Mouse (Mus musculus): ENCODE data around the gene Nudt3. TPM values are rescaled to one million over a fixed set of nuclear protein-coding genes. Genes with fewer than 3 reads are reported as not detected.
A peak's percentile ranks its signal among the peaks of the same experiment; 100 is the strongest.

The Nudt3 gene
- polyA plus RNA-seq (2021) = 196 TPM

DNA sequence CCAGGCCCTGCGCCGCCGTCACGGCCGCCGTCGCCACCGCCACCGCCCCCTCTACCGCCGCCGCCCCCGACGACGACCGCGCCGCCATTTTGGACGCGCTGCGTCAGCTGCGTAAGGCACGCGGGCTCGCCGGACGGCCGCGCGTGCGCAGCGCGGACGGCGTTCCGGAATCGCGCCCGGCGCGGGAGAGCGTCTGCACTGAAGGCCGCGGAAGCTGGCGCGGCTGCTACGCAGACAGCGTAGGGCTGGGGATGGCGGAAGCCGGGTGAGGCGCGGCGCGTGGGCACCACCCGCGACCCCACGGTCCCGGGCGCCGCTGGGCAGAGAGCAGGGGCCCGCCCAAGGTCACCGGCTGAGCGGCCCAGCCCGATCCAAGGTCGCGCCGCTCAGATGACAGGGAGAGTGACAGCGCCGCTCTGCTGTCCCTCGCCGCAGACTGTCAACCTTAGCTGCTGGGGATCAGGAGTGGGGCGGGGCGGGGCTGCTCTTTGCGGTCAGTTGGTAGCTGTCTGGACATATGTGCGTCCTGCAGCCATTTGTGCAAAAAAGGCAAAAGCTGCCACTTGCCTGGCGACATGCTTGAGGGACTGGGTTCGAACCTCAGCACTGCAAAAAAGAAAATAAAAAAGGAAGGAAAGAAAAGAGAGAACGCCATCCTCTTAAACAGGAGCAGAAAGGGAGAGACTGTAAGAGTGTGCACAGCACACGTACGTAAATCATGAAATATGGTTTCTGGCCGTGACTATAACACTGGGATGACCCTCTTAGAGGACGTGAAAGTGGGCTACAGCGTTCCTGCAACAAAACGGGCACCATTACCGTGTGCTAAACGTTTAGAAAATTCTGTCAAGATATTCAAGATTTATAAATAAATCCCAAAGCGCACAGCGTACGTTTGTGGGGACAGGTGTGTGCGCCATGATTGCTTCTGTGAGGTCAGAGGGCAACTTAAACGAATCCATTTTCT lies at the start of gene Nudt3:
Gene Nudt3 (minus strand): TSS at position 136 of the 967 bp plus-strand sequence.
- DNase-seq (ENCODE audit: low read depth, low spot score) (no peak), ATAC-seq (peak; percentile 64)
- in situ Hi-C loops (cut with MboI; ENCODE audit: low pct_unique_long_range_greater_than_20kb) = no loop called here
- POLR2A ChIA-PET = interaction anchor here (0.6 to 1.4 kb wide), 5 partner anchors 11 to 149 kb away, joined by 3 to 5 read pairs (median 3); no protein-coding TSS in a partner anchor
- no peaks in the 10 kb centered on the region for H3K27me3 ChIP-seq
- TF ChIP-seq CTCF (IDR thresholded peaks at IDR 0.05) = no peak
- CTCF ChIA-PET = interaction anchor here (1.8 to 2.0 kb wide), 2 partner anchors 31 to 89 kb away, joined by 4 to 7 read pairs; no protein-coding TSS in a partner anchor

DNA sequence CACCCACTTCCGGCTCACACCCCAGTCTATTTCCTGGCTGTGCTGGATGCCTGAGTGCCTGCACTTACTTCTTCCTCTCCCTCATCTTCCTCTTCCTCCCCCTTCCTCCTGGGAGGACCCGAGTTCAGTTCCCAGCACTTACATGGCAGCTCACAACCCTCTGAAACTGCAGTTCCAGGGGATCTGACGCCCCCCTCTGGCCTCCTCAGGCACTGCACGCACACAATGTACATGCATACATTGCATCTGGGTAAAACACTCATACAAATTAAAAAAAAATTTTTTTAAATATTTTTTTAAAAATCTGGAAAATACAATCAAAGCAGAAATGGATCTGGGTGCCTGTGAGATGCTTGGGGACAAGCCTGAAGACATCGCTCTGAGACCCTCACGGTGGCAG lies 48.4 kb upstream of the Nudt3 start:
- ATAC-seq (no peak), DNase-seq (ENCODE audit: low read depth, low spot score) (no peak)
- TF ChIP-seq CTCF (IDR thresholded peaks at IDR 0.05) = no peak
- no peaks in the 10 kb centered on the region for H3K27me3 ChIP-seq
- CTCF ChIA-PET = no interaction called here
- POLR2A ChIA-PET = no interaction called here
- in situ Hi-C loops (cut with MboI; ENCODE audit: low pct_unique_long_range_greater_than_20kb) = no loop called here

DNA sequence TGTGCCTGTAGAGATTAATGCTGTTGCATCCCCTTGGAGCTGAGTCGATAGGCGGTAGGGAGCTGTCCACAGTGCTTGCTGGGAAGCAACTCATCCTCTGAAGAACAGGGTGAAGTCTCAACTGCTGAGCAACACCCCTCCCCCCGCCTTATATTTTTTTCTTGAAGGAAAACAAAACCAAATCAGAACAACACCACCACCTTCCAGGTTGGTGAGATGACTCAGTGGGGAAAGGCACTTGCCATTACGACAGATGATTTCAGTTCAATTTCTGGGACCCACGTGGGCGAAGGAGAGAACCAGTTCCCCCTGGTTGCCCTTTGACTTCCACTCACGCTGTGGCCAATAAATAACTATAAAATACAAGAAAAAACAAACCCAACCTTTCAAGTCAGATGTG lies 35.5 kb upstream of the Nudt3 start:
- ChIA-PET POLR2A (no interaction called here), CTCF (no interaction called here)
- no peak for TF ChIP-seq CTCF (IDR thresholded peaks at IDR 0.05)
- in situ Hi-C loops (cut with MboI; ENCODE audit: low pct_unique_long_range_greater_than_20kb) = no loop called here
- DNase-seq (ENCODE audit: low read depth, low spot score) (no peak), ATAC-seq (no peak)
- peaks cover 11% of the 10 kb centered on the region for H3K27me3 ChIP-seq

DNA sequence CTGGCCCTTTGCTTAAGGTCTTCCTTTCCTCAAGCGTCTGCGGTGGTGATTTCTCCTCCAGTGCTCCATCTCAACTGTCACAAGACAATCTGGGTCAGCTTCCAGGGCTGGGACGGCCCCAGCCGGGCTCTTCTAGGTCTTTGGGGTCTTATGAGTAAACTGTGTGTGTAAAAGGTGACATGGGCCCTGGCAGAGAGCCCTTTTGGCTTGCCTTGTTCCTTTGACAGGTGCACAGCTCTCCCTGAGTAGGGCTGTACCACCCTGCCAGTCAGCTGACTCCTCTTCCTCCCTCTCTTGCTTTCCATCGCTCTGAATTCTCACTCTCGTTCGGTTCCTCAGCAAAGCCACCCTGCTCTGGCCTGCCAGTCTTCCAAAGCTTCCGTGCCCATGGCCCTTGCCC lies 33.8 kb upstream of the Nudt3 start:
- no peak for TF ChIP-seq CTCF (IDR thresholded peaks at IDR 0.05)
- in situ Hi-C loops (cut with MboI; ENCODE audit: low pct_unique_long_range_greater_than_20kb) = no loop called here
- H3K27me3 ChIP-seq = peaks cover 11% of the 10 kb centered on the region
- ATAC-seq = no peak
- ChIA-PET POLR2A (no interaction called here), CTCF (interaction anchor here (1.6 kb wide), 1 partner anchor 12 kb away, joined by 4 read pairs; no protein-coding TSS in a partner anchor)
- DNase-seq (ENCODE audit: low read depth, low spot score) = no peak

DNA sequence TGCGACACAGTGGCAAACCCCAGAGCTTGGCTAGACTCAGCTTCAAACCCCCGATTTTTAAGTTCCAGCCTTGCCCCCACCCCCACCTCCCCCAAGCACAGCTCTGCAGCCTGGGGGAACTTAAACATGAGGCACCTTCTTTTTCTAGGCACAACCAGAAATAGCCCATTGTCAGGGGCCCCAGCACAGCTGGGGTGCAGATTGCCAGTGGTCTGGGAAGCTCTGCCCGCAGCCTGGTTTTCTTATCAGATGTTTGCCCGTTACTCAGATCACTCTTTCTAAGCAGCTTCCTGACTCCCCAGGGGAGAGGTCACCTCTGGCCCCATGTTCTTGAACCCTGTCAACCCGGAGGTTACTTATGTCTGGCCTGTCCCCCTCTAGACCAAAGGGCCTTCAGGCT lies 33.1 kb upstream of the Nudt3 start:
- peaks cover 11% of the 10 kb centered on the region for H3K27me3 ChIP-seq
- no peak for TF ChIP-seq CTCF (IDR thresholded peaks at IDR 0.05)
- ATAC-seq (no peak), DNase-seq (ENCODE audit: low read depth, low spot score) (no peak)
- POLR2A ChIA-PET = no interaction called here
- in situ Hi-C loops (cut with MboI; ENCODE audit: low pct_unique_long_range_greater_than_20kb) = no loop called here
- CTCF ChIA-PET = interaction anchor here (1.6 kb wide), 1 partner anchor 13 kb away, joined by 4 read pairs; no protein-coding TSS in a partner anchor

DNA sequence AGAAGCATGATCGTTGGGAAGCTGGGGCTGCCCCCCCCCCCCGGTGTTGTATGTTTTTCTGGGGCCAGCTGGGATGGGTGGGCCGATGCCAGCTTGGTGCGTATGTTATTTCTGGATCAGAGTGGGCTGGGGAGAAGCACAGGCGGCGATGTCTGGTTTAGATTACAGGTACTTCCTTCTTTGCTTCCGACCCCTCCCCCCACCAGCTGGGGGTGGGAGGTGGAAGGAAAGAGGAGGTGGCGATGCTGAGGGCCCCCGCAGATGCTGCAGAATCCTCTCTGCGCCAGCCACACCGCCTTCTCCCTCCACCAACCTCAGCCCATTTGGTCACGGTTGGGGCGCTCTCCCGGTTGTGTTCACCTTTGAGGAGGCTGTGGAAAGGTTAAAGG lies 32.7 kb upstream of the Nudt3 start:
- TF ChIP-seq CTCF (IDR thresholded peaks at IDR 0.05) = no peak
- POLR2A ChIA-PET = no interaction called here
- H3K27me3 ChIP-seq = peaks cover 11% of the 10 kb centered on the region
- ATAC-seq = no peak
- CTCF ChIA-PET = interaction anchor here (1.6 kb wide), 1 partner anchor 14 kb away, joined by 4 read pairs; no protein-coding TSS in a partner anchor
- in situ Hi-C loops (cut with MboI; ENCODE audit: low pct_unique_long_range_greater_than_20kb) = no loop called here
- DNase-seq (ENCODE audit: low read depth, low spot score) = no peak

DNA sequence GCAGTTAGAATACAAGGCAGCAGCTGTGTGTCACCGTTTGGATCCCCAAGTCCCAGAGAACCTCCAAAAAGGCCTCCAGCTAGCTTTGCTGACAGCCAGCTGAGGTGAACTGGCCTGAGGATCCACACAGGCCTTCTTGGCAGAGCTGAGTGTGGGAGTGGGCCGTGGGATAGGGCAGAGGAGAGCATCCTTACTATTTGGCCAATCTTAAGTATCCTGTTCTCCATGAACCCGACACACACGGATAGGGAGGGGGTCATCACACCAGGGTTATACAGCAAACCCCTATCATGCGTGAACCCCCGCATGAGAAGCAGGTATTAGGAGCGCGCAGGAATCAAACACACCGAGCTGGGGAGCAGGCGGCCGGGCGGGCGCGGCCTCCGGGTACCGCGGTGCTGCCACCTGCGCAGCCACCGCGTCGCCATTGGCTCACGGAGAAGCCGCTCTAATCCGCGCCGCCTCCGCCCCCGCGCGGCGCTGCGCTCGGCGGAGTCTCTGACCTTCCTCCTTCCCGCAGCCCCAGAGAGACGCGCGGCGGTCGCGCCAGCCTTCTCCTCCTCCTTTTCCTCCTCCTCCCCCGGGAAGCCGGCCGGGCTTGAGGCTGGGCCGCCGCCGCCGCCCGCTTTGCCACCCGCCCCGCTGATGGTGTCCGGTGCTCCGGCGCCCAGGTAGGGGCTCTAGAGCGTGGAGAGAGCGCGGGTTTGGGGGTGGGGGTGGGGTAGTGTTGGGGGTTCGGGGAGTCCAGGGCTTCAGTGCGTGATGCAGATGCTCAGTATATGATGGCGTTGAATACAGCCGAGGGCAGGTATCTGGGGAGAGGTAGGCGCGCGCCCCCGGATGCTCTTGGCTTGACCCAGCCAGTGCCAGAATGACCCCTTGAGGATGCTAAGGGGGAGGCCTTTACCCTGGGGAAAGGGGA lies 32.1 kb upstream of the Nudt3 start, which contains the start of gene Pacsin1:
Gene Pacsin1 (plus strand): TSS at position 421 of the 922 bp plus-strand sequence.
- ATAC-seq (no peak), DNase-seq (ENCODE audit: low read depth, low spot score) (no peak)
- POLR2A ChIA-PET = no interaction called here
- no peak for TF ChIP-seq CTCF (IDR thresholded peaks at IDR 0.05)
- CTCF ChIA-PET = interaction anchor here (1.6 kb wide), 1 partner anchor 14 kb away, joined by 4 read pairs; no protein-coding TSS in a partner anchor
- in situ Hi-C loops (cut with MboI; ENCODE audit: low pct_unique_long_range_greater_than_20kb) = no loop called here
- peaks cover 11% of the 10 kb centered on the region for H3K27me3 ChIP-seq

DNA sequence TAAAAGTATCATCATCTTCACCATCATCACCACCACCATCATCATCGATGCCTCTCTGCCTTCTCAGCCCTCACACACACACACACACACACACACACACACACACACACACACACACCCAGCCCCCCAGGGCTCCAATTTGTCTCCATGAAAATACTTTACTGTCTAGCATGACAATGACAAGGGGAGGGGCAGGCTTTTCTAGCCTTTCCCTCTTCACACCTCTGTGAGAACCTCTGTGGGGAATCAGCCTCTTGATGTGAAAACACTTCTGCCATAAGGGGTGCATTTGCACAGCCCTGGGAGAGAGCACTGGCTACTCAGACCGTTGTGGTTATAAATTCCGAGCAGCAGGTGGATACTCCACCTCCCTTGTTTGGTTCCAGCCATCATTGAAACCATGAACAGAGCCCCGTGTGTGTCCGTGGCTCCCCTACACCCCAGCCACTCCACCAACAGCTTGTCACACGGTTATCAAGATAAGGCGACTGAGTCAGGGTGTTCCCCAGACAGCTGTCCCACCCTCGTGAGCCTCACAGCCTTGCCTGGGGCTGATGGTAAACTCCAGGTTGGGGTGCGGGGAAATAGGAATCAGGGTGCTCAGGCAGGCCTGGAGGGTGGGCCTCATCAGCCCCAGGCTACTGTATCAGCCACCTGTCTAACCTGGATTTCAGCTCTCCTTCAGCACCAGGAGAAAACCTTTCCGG lies 30.1 kb upstream of the Nudt3 start:
- no peak for ATAC-seq
- ChIA-PET POLR2A (no interaction called here), CTCF (no interaction called here)
- DNase-seq (ENCODE audit: low read depth, low spot score) = no peak
- in situ Hi-C loops (cut with MboI; ENCODE audit: low pct_unique_long_range_greater_than_20kb) = no loop called here
- TF ChIP-seq CTCF (IDR thresholded peaks at IDR 0.05) = no peak
- peaks cover 14% of the 10 kb centered on the region for H3K27me3 ChIP-seq

DNA sequence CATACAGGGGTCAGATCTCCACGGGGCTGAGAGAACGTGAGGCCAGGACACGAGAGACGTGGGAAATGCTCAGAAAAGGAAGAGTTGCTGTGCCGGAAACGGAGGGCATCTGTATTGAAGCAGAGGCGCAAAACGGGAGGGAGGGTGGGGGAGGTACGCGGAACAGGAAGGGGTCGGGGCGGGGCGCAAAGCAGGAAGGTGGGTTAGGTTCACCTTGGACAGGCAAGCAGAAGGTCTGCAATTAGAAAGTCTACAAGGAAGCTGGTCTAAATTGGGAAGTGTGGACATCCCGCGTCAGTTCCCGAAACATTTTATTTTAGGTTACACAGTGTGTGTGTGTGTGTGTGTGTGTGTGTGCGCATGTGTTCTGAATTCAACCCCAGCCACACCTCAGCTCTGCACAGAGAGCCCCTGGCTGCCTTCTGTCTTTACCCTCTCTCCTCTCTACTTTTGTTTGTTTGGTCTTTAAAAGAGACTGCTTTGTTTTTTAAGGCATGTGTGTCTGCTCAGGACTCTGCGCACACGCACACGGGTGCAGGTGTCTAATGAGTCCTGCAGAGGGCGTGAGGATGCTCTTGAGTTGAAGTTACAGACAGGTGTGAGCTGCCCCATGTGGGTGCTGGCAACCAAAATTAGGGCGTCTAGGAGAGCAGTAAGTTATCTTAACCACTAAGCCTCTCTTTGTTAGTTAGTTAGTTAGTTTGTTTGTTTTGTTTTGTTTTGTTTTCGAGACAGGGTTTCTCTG lies 28.9 kb upstream of the Nudt3 start:
- ChIA-PET POLR2A (no interaction called here), CTCF (no interaction called here)
- no peak for ATAC-seq
- H3K27me3 ChIP-seq = peaks cover 22% of the 10 kb centered on the region
- TF ChIP-seq CTCF (IDR thresholded peaks at IDR 0.05) = no peak
- in situ Hi-C loops (cut with MboI; ENCODE audit: low pct_unique_long_range_greater_than_20kb) = no loop called here
- DNase-seq (ENCODE audit: low read depth, low spot score) = no peak
